Mouse (Mus musculus): Measurements from ENCODE around the gene Acmsd. TPM values are rescaled to one million over a fixed set of nuclear protein-coding genes. Genes with fewer than 3 reads are reported as not detected.
"Not testable (repeated sequence)": the region's sequence is repeated elsewhere in the genome, so short reads cannot be mapped to it uniquely, and the experiment has no call there.

Gene Acmsd
- polyA plus RNA-seq, 1 experiment from 2014 or later = 0.37 TPM

GRCm38 (mm10) chr1:127732435-127732834 lies 3.2 kb downstream of the Acmsd start:
- H3K4me1 ChIP-seq (ENCODE audit: control insufficient read depth, insufficient read depth, low read length) = peaks cover 7% of the 10 kb centered on the region; the same call in 1 of the 2 replicates
- no peak for ATAC-seq (replicated peaks; ENCODE audit: extremely low read depth, insufficient read depth, low FRiP score)
- no peak overlapping the region for H3K4me2 ChIP-seq (ENCODE audit: low read depth, low read length)
- H3K27ac ChIP-seq (ENCODE audit: low read length) = no peak overlapping the region
- peaks cover 7% of the 10 kb centered on the region for H3K9me3 ChIP-seq (replicated peaks; ENCODE audit: control insufficient read depth, low read length)
- no peaks in the 10 kb centered on the region for H3K36me3 ChIP-seq (ENCODE audit: control insufficient read depth, insufficient read depth)
- WGBS = 84% methylated on average over 3 of the region's 3 CpGs
- H3K27me3 ChIP-seq (ENCODE audit: control insufficient read depth, insufficient read depth, low read length) = no peaks in the 10 kb centered on the region
- H3K9ac ChIP-seq (ENCODE audit: low read length) = no peak overlapping the region
- H3K4me3 ChIP-seq (ENCODE audit: low read length) = no peak overlapping the region

- Histone ChIP-seq H3K27me3 (ENCODE audit: control insufficient read depth, insufficient read depth, low read length) (no peaks in the 10 kb centered on the region), H3K36me3 (ENCODE audit: control insufficient read depth, insufficient read depth) (no peaks in the 10 kb centered on the region), H3K4me2 (ENCODE audit: low read depth, low read length) (no peak overlapping the region), H3K4me1 (ENCODE audit: control insufficient read depth, insufficient read depth, low read length) (peaks cover 7% of the 10 kb centered on the region; the same call in 1 of the 2 replicates), H3K27ac (ENCODE audit: low read length) (no peak overlapping the region), H3K9me3 (replicated peaks; ENCODE audit: control insufficient read depth, low read length) (peaks cover 7% of the 10 kb centered on the region), H3K9ac (ENCODE audit: low read length) (no peak overlapping the region), H3K4me3 (ENCODE audit: low read length) (no peak overlapping the region)
- WGBS = 71% methylated on average over 3 of the region's 3 CpGs
- no peak for ATAC-seq (replicated peaks; ENCODE audit: extremely low read depth, insufficient read depth, low FRiP score)
These were observed 3.6 kb downstream of the Acmsd start for GRCm38 (mm10) chr1:127732841-127733240.

GRCm38 (mm10) chr1:127735356-127735755 lies 6.1 kb downstream of the Acmsd start:
- H3K4me2 ChIP-seq (ENCODE audit: low read depth, low read length) = no peak overlapping the region
- no peak for ATAC-seq (replicated peaks; ENCODE audit: extremely low read depth, insufficient read depth, low FRiP score)
- H3K27ac ChIP-seq (ENCODE audit: low read length) = no peak overlapping the region
- H3K4me1 ChIP-seq (ENCODE audit: control insufficient read depth, insufficient read depth, low read length) = peaks cover 7% of the 10 kb centered on the region; the same call in 1 of the 2 replicates
- no peaks in the 10 kb centered on the region for H3K27me3 ChIP-seq (ENCODE audit: control insufficient read depth, insufficient read depth, low read length)
- H3K4me3 ChIP-seq (ENCODE audit: low read length) = no peak overlapping the region
- H3K36me3 ChIP-seq (ENCODE audit: control insufficient read depth, insufficient read depth) = no peaks in the 10 kb centered on the region
- no peak overlapping the region for H3K9ac ChIP-seq (ENCODE audit: low read length)
- H3K9me3 ChIP-seq (replicated peaks; ENCODE audit: control insufficient read depth, low read length) = no peaks in the 10 kb centered on the region
- WGBS = 74% methylated on average over 3 of the region's 3 CpGs

- Histone ChIP-seq H3K4me1 (ENCODE audit: control insufficient read depth, insufficient read depth, low read length) (no peaks in the 10 kb centered on the region), H3K27ac (ENCODE audit: low read length) (no peak overlapping the region), H3K36me3 (ENCODE audit: control insufficient read depth, insufficient read depth) (no peaks in the 10 kb centered on the region), H3K4me3 (ENCODE audit: low read length) (no peak overlapping the region), H3K4me2 (ENCODE audit: low read depth, low read length) (no peak overlapping the region), H3K27me3 (ENCODE audit: control insufficient read depth, insufficient read depth, low read length) (no peaks in the 10 kb centered on the region), H3K9ac (ENCODE audit: low read length) (no peak overlapping the region), H3K9me3 (replicated peaks; ENCODE audit: control insufficient read depth, low read length) (no peaks in the 10 kb centered on the region)
- WGBS = 68% methylated on average over 11 of the region's 11 CpGs
- no peak for ATAC-seq (replicated peaks; ENCODE audit: extremely low read depth, insufficient read depth, low FRiP score)
These were observed 21.3 kb downstream of the Acmsd start for GRCm38 (mm10) chr1:127750401-127751102.

GRCm38 (mm10) chr1:127755806-127756205 lies 26.6 kb downstream of the Acmsd start:
- whole genome bisulfite sequencing = 62% methylated on average over 4 of the region's 4 CpGs

GRCm38 (mm10) chr1:127756331-127757163 lies 27.3 kb downstream of the Acmsd start:
- no peaks in the 10 kb centered on the region for H3K36me3 ChIP-seq (ENCODE audit: control insufficient read depth, insufficient read depth)
- WGBS = 42% methylated on average over 5 of the region's 5 CpGs
- H3K27ac ChIP-seq (ENCODE audit: low read length) = no peak overlapping the region
- no peaks in the 10 kb centered on the region for H3K9me3 ChIP-seq (replicated peaks; ENCODE audit: control insufficient read depth, low read length)
- 0 out of 2 replicates have a peak, but pooled peaks cover 2% of the 10 kb centered on the region for H3K4me1 ChIP-seq (ENCODE audit: control insufficient read depth, insufficient read depth, low read length)
- H3K4me3 ChIP-seq (ENCODE audit: low read length) = no peak overlapping the region
- H3K4me2 ChIP-seq (ENCODE audit: low read depth, low read length) = no peak overlapping the region
- H3K9ac ChIP-seq (ENCODE audit: low read length) = no peak overlapping the region
- no peak for ATAC-seq (replicated peaks; ENCODE audit: extremely low read depth, insufficient read depth, low FRiP score)
- H3K27me3 ChIP-seq (ENCODE audit: control insufficient read depth, insufficient read depth, low read length) = no peaks in the 10 kb centered on the region

More at GRCm38 (mm10) chr1:127755806-127756205, 26.6 kb downstream of the Acmsd start:
- H3K4me1 ChIP-seq (ENCODE audit: control insufficient read depth, insufficient read depth, low read length) = 0 out of 2 replicates have a peak, but pooled peaks cover 2% of the 10 kb centered on the region
- H3K4me2 ChIP-seq (ENCODE audit: low read depth, low read length) = no peak overlapping the region
- H3K9ac ChIP-seq (ENCODE audit: low read length) = no peak overlapping the region
- H3K27me3 ChIP-seq (ENCODE audit: control insufficient read depth, insufficient read depth, low read length) = no peaks in the 10 kb centered on the region
- ATAC-seq (replicated peaks; ENCODE audit: extremely low read depth, insufficient read depth, low FRiP score) = no peak
- H3K36me3 ChIP-seq (ENCODE audit: control insufficient read depth, insufficient read depth) = no peaks in the 10 kb centered on the region
- no peak overlapping the region for H3K27ac ChIP-seq (ENCODE audit: low read length)
- no peaks in the 10 kb centered on the region for H3K9me3 ChIP-seq (replicated peaks; ENCODE audit: control insufficient read depth, low read length)
- H3K4me3 ChIP-seq (ENCODE audit: low read length) = no peak overlapping the region

GRCm38 (mm10) chr1:127757164-127757545 lies 27.9 kb downstream of the Acmsd start:
- H3K4me2 ChIP-seq (ENCODE audit: low read depth, low read length); H3K9me3 ChIP-seq (replicated peaks; ENCODE audit: control insufficient read depth, low read length); H3K27me3 ChIP-seq (ENCODE audit: control insufficient read depth, insufficient read depth, low read length); H3K36me3 ChIP-seq (ENCODE audit: control insufficient read depth, insufficient read depth); H3K27ac ChIP-seq (ENCODE audit: low read length); ATAC-seq (replicated peaks; ENCODE audit: extremely low read depth, insufficient read depth, low FRiP score); H3K4me3 ChIP-seq (ENCODE audit: low read length); H3K9ac ChIP-seq (ENCODE audit: low read length); H3K4me1 ChIP-seq (ENCODE audit: control insufficient read depth, insufficient read depth, low read length): not testable (repeated sequence)
- 97% methylated on average over 3 of the region's 3 CpGs for WGBS

GRCm38 (mm10) chr1:127765468-127765867 lies 36.3 kb downstream of the Acmsd start:
- H3K9ac ChIP-seq (ENCODE audit: low read length) = no peak overlapping the region
- H3K4me1 ChIP-seq (ENCODE audit: control insufficient read depth, insufficient read depth, low read length) = no peaks in the 10 kb centered on the region
- no peak overlapping the region for H3K27ac ChIP-seq (ENCODE audit: low read length)
- H3K4me3 ChIP-seq (ENCODE audit: low read length) = no peak overlapping the region
- ATAC-seq (replicated peaks; ENCODE audit: extremely low read depth, insufficient read depth, low FRiP score) = no peak
- no peaks in the 10 kb centered on the region for H3K9me3 ChIP-seq (replicated peaks; ENCODE audit: control insufficient read depth, low read length)
- 64% methylated on average over 2 of the region's 2 CpGs for WGBS
- no peaks in the 10 kb centered on the region for H3K36me3 ChIP-seq (ENCODE audit: control insufficient read depth, insufficient read depth)
- no peaks in the 10 kb centered on the region for H3K27me3 ChIP-seq (ENCODE audit: control insufficient read depth, insufficient read depth, low read length)
- no peak overlapping the region for H3K4me2 ChIP-seq (ENCODE audit: low read depth, low read length)

- Histone ChIP-seq H3K4me2 (ENCODE audit: low read depth, low read length) (no peak overlapping the region), H3K4me3 (ENCODE audit: low read length) (no peak overlapping the region)
These were observed 37.5 kb downstream of the Acmsd start for GRCm38 (mm10) chr1:127766741-127767140.

More at GRCm38 (mm10) chr1:127766741-127767140, 37.5 kb downstream of the Acmsd start:
- no peaks in the 10 kb centered on the region for H3K36me3 ChIP-seq (ENCODE audit: control insufficient read depth, insufficient read depth)
- no peaks in the 10 kb centered on the region for H3K27me3 ChIP-seq (ENCODE audit: control insufficient read depth, insufficient read depth, low read length)
- no peak overlapping the region for H3K9ac ChIP-seq (ENCODE audit: low read length)
- no peaks in the 10 kb centered on the region for H3K9me3 ChIP-seq (replicated peaks; ENCODE audit: control insufficient read depth, low read length)
- ATAC-seq (replicated peaks; ENCODE audit: extremely low read depth, insufficient read depth, low FRiP score) = no peak
- H3K27ac ChIP-seq (ENCODE audit: low read length) = no peak overlapping the region
- 86% methylated on average over 2 of the region's 2 CpGs for WGBS
- H3K4me1 ChIP-seq (ENCODE audit: control insufficient read depth, insufficient read depth, low read length) = no peaks in the 10 kb centered on the region
